Mouse (Mus musculus): ENCODE data around the gene Chchd5. TPM values are rescaled to one million over a fixed set of nuclear protein-coding genes. Genes with fewer than 3 reads are reported as not detected.

Gene Chchd5
- polyA plus RNA-seq, 1 experiment, result 20.4 TPM

DNA sequence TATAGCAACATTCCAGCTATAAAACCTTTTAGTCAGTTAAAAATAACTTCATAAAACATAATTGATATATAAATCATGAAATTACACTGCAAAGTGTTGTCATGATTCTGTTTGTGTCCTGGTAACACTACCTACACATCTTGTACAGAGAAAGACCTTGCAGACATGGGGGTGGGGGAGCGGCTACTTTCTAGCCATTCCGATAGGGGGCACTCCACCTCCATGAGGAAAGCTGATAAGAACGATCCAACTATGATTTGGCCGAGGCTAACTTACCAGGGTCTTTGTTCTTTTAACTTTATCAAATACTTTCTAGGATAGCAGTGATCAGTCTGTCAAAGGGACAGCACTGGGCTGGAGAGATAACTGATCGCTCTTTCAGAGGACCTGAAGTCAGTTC, 52.0 kb downstream of the Chchd5 start:
- 79% methylated on average over 5 of the region's 5 CpGs for WGBS
- TF ChIP-seq CTCF (IDR thresholded peaks at IDR 0.05; ENCODE audit: extremely low read depth, insufficient read depth, insufficient read length, insufficient replicate concordance) (no peak), POLR2A (IDR thresholded peaks at IDR 0.05; ENCODE audit: low read depth, low read length) (no peak)
- no peak overlapping the region for H3K4me3 ChIP-seq (ENCODE audit: extremely low read depth, insufficient read depth, insufficient read length)
- no peaks in the 10 kb centered on the region for H3K36me3 ChIP-seq (ENCODE audit: control insufficient read depth, insufficient read depth, low read length)
- no peak for DNase-seq (ENCODE audit: low read depth in 1 of 2, low spot score in 2 of 2)
- peak overlapping the region; percentile 52; the same call in 1 of the 2 replicates for H3K27ac ChIP-seq (ENCODE audit: insufficient read depth, low read length)
- H3K27me3 ChIP-seq (ENCODE audit: control insufficient read depth, insufficient read depth, low read length), result no peaks in the 10 kb centered on the region
- H3K4me1 ChIP-seq (ENCODE audit: control insufficient read depth, insufficient read depth, insufficient read length), result peaks cover 49% of the 10 kb centered on the region

DNA sequence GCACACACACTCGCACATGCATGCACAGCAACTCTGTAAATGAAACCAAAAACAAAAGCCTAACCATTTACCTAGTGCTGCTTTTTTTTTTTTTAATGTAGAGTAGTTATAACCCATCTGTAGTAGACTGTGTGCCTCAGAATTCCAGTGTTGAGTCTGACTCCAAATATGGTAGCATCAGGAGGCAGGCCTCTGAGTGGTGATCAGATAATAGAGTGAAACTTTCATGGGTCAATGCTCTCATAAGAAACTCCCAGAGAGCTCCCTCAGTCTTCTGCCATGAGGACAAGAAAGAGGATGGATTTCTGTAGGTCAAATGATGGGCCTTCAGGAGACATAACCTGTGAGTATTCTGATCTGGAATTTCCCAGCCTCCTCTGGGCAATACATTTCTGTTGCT, 52.9 kb downstream of the Chchd5 start:
- Histone ChIP-seq H3K4me3 (ENCODE audit: extremely low read depth, insufficient read depth, insufficient read length) (no peak overlapping the region), H3K4me1 (ENCODE audit: control insufficient read depth, insufficient read depth, insufficient read length) (peaks cover 52% of the 10 kb centered on the region), H3K27me3 (ENCODE audit: control insufficient read depth, insufficient read depth, low read length) (no peaks in the 10 kb centered on the region), H3K27ac (ENCODE audit: insufficient read depth, low read length) (peak overlapping the region; percentile 63), H3K36me3 (ENCODE audit: control insufficient read depth, insufficient read depth, low read length) (no peaks in the 10 kb centered on the region)
- TF ChIP-seq POLR2A (IDR thresholded peaks at IDR 0.05; ENCODE audit: low read depth, low read length) (no peak), CTCF (IDR thresholded peaks at IDR 0.05; ENCODE audit: extremely low read depth, insufficient read depth, insufficient read length, insufficient replicate concordance) (no peak)
- 82% methylated on average over 1 of the region's 1 CpGs for WGBS
- no peak for DNase-seq (ENCODE audit: low read depth in 1 of 2, low spot score in 2 of 2)

DNA sequence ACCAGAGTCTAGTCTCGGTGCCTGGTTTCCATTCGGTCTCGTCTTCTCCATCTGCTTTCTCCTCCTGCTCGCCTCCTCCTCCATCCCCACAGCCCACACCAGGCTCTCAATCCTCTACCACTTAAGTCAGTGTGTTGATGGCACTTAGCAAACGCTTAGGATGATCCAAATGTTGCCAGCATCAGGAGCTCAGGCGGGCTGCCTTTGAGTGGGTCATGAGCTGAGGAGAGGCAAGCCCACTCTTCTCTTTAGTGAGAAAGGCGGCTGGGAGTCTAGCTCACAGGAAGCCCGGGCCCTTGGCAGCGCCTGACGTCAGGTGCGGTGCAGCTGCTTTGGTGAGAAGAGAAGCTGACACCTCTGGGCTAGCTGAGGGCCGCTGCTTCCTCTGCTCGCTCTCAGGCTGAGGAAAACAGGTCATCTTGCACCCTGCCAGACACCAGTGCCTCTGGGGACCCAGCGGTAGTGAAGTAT, 54.1 kb downstream of the Chchd5 start:
- 22% methylated on average over 14 of the region's 14 CpGs for WGBS
- H3K4me3 ChIP-seq (ENCODE audit: extremely low read depth, insufficient read depth, insufficient read length), result peak overlapping the region; percentile 40
- TF ChIP-seq POLR2A (IDR thresholded peaks at IDR 0.05; ENCODE audit: low read depth, low read length) (peak; percentile 11; the same call in 1 of the 2 replicates), CTCF (IDR thresholded peaks at IDR 0.05; ENCODE audit: extremely low read depth, insufficient read depth, insufficient read length, insufficient replicate concordance) (no peak)
- peaks cover 47% of the 10 kb centered on the region for H3K4me1 ChIP-seq (ENCODE audit: control insufficient read depth, insufficient read depth, insufficient read length)
- no peaks in the 10 kb centered on the region for H3K36me3 ChIP-seq (ENCODE audit: control insufficient read depth, insufficient read depth, low read length)
- no peaks in the 10 kb centered on the region for H3K27me3 ChIP-seq (ENCODE audit: control insufficient read depth, insufficient read depth, low read length)
- DNase-seq (ENCODE audit: low read depth in 1 of 2, low spot score in 2 of 2), result peak; percentile 70 to 73
- H3K27ac ChIP-seq (ENCODE audit: insufficient read depth, low read length), result peak overlapping the region; percentile 93

Other genes with a start within 250 kb of the Chchd5 start
- gene Zc3h8, start 185.6 kb upstream of the Chchd5 start, polyA plus RNA-seq (2012; rRNA removed), result 0.63 and 1.0 TPM in 2 replicates
- 1.4 TPM in 2 replicates for gene Zc3h6, start 162.3 kb upstream of the Chchd5 start, polyA plus RNA-seq (2012; rRNA removed)
- 2.7 and 3.1 TPM in 2 replicates for gene Gm10762, start 162.0 kb upstream of the Chchd5 start, polyA plus RNA-seq (2012; rRNA removed)
- gene Vinac1, start 81.5 kb upstream of the Chchd5 start, polyA plus RNA-seq (2012; rRNA removed), result 0.01 TPM in 1 of 2 replicates, not detected in the other
- gene Ttl, start 63.8 kb upstream of the Chchd5 start, polyA plus RNA-seq (2012; rRNA removed), result 2.1 and 2.2 TPM in 2 replicates
- 22.2 and 23.9 TPM in 2 replicates for gene Polr1b, start 28.7 kb upstream of the Chchd5 start, polyA plus RNA-seq (2012; rRNA removed)
- 29.9 and 34.8 TPM in 2 replicates for gene Slc20a1, start 69.1 kb downstream of the Chchd5 start, polyA plus RNA-seq (2012; rRNA removed)
- 0.77 and 0.84 TPM in 2 replicates for gene Ckap2l, start 167.5 kb downstream of the Chchd5 start, polyA plus RNA-seq (2012; rRNA removed)
- gene Il1a, start 180.3 kb downstream of the Chchd5 start, polyA plus RNA-seq (2012; rRNA removed), result 0.99 and 1.3 TPM in 2 replicates
- gene Il1b, start 241.4 kb downstream of the Chchd5 start, polyA plus RNA-seq (2012; rRNA removed), result 5.8 and 6.4 TPM in 2 replicates